Mouse (Mus musculus): ENCODE data around the gene Kdm2b. TPM values are rescaled to one million over a fixed set of nuclear protein-coding genes. Genes with fewer than 3 reads are reported as not detected.

Kdm2b gene
- 10 to 100 TPM; 27.9 to 34.6 TPM for polyA plus RNA-seq (2017; shearing (Covaris generic))

DNA sequence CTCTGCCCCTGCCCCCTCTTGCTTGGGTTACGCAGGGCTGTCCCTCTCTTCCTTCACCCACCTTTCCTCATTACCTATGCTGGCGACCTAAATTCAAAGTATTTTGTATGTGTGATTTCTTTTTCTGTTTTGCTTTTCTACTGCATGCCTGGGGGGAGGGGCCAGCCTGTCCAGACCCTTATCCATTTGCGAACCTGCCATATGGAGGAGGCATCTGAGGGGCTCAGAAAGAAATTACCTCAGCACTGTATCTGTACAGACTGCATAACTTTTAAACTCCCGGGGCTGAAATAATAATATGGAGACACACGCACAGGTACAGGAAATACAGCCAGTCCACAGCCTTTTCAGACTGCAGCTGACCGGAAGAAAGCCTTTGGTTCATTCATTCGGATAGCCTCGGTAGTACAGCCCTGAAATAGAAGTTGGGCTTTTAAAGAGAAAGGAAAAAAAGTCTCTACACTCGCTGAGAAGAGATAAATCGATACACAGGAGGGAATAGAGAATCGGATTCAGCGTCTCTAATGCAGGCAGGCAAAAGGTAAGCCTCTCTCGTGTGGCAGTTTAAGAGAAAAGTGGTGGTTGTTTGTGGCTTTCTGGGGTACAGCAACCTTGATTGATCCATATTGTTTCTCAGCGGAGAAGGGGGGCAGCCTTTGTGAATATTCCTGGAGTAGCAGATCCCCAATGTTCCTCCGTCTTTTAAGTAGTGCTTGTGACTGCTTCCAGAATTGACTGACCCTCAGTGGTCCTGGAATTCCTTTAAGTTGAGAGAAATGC lies at the start of gene Kdm2b:
TSS of gene Kdm2b (minus strand) at position 273 of the 780 bp plus-strand sequence.

DNA sequence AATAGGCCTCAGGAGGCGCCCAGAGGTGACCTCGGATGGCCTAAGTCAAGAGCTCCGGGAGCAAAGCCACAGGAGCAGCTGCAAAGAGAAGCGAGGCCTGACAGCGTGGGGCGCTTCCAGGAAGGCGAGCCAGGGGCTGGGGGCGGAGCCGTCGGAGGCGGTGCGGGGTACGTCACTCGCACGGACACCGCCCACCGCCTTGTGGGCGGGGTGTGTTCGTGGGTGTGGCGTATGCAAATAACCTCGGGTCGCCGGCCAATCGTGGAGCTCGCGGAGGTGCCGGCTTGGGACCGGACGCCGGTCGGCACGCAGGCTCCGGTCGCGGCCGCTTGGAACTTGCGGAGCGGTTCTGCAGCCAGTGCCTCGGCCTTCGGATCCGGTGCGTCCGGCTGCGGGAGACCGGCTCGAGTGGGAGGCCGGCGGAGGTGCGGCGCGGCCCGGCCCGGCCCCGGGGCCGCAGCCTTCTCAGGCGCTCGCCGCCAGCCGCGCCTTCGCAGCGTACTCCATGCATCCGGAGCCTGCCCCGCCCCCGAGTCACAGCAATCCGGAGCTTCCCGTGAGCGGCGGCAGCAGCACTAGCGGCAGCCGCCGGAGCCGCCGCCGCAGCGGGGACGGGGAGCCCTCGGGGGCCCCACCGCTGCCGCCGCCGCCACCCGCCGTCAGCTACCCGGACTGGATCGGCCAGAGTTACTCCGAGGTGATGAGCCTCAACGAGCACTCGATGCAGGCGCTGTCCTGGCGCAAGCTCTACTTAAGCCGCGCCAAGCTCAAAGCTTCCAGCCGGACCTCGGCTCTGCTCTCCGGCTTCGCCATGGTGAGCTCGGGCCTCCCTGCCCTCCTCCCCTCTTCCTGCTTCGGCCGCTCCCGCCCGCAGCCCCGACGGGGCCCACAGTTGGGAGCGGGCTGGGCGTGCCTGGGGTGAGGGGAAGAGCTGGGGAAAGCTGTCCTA lies 25.4 kb upstream of the Kdm2b start, which contains the start of gene Orai1:
TSS of gene Orai1 (plus strand) at position 322 of the 949 bp plus-strand sequence.

DNA sequence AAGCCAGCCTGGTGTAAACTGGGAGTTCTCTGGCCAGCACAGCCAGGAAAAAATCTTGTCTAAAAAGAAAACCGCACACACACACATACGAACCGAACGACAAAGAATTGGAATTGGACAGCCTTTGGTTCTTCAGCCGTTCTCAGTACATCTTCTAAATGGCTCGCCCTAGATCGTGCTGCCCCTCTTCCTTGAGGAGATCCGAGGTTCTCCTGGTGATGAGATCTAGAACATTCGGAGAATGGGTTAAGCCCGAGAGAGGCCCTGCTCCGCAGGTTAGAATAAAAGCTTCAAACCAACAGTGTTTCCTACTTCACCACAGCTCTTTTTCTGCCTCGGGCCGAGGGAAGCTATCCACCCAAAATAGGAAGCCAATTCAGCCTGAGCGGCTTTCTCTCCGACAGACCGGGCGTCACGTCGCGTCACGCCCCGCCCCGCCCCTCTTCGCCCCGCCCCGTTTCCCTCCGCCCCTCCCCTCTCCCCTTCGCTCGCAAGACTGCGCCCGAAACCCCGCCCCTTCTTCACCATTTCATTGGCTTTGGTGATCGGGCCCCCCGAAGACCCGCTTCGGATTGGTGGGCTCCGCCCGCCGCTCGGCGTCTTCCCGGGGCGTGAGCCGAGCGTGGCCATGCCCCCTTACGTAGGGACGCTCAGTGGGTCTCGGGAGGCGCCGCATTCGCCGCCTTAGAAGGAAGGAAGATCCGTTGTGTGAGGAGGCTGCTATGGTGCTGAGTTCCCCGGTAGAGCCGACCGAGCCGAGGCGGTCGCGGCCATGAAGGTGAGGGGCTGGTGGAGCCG lies 139.9 kb downstream of the Kdm2b start, which contains the start of gene Rnf34:
TSS of gene Rnf34 (plus strand) at position 528 of the 798 bp plus-strand sequence.

DNA sequence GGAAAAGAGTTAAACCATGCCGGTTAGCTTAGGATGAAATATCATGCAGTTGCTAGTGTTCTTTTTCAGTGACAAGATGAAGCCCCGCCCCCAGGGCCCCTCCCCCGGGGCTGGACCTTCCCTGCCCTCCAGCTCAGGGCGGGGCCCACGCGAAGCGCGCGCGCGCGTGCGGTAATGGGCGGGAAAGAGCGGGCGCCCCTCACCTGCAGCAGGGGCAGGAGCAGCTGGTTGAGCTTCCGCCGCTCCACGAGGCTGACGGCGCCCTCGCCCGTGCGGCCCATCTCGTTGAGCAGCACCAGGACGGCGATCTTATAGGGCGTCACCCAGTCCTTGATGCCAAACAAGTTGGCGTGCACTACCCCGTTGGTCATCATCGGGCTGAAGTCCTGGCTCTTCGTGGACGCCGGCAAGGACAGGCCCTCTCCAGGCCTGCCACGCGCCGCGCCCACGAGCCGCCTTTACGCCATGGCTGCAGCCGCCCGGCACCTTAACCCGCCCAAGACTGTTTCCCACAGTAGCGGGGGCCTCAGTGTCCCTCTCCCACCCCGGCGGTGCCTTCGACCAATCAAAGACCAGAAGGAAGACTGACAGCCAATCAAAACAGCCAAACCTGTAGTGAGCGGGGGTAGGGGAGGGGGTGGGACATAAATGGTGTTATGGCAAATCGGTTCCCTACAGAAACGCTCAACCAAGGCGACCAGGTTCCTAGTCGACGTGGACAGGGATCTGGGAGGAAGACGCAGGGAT lies 168.7 kb downstream of the Kdm2b start, which contains the start of gene Anapc5:
TSS of gene Anapc5 (minus strand) at position 563 of the 747 bp plus-strand sequence.

Other genes with a start within 250 kb of the Kdm2b start
- gene Camkk2, start 210.4 kb downstream of the Kdm2b start, polyA plus RNA-seq (2017; shearing (Covaris generic)): 10 to 100 TPM; 13.6 to 16.9 TPM
- gene Anapc5, start 168.5 kb downstream of the Kdm2b start, polyA plus RNA-seq (2017; shearing (Covaris generic)): 100 to 1,000 TPM; 175 to 285 TPM
- gene Rnf34, start 139.8 kb downstream of the Kdm2b start, polyA plus RNA-seq (2017; shearing (Covaris generic)): 10 to 100 TPM; 36.3 to 42.1 TPM
- 100 to 1,000 TPM; 141 to 160 TPM for gene Orai1, start 25.3 kb upstream of the Kdm2b start, polyA plus RNA-seq (2017; shearing (Covaris generic))
- gene Morn3, start 57.2 kb upstream of the Kdm2b start, polyA plus RNA-seq (2017; shearing (Covaris generic)): 1 to 10 TPM in 1 of 2 experiments, under 1 TPM in 1; 0.95 to 2.7 TPM
- gene Tmem120b, start 78.6 kb upstream of the Kdm2b start, polyA plus RNA-seq (2017; shearing (Covaris generic)): 1 to 10 TPM; 5.2 to 7.4 TPM
- 100 to 1,000 TPM; 197 to 225 TPM for gene Rhof, start 142.9 kb upstream of the Kdm2b start, polyA plus RNA-seq (2017; shearing (Covaris generic))
- gene Setd1b, start 152.4 kb upstream of the Kdm2b start, polyA plus RNA-seq (2017; shearing (Covaris generic)): 1 to 10 TPM; 8.2 to 9.2 TPM
- gene Psmd9, start 179.6 kb upstream of the Kdm2b start, polyA plus RNA-seq (2017; shearing (Covaris generic)): 10 to 100 TPM; 47.8 to 56.9 TPM
- gene Hpd, start 192.9 kb upstream of the Kdm2b start, polyA plus RNA-seq (2017; shearing (Covaris generic)): 1 to 10 TPM in 1 of 2 experiments, not detected in 1; 1.8 TPM

Measured in inflammation-experienced regulatory T-cells (primary cell).